Mouse (Mus musculus) gastrocnemius, adult 2 months (tissue): ENCODE data around the gene App. TPM values are rescaled to one million over a fixed set of nuclear protein-coding genes. Genes with fewer than 3 reads are reported as not detected.

Experiments used
- DNase-seq: peaks from one replicate; pipeline ENCODE4 v3.0.0; 2022
- H3K27ac ChIP-seq: fragments of 200-600 bp; 2 replicates; pipeline ENCODE4 v1.8.1; 2022; ENCODE audit warnings: mild to moderate bottlenecking
- H3K4me3 ChIP-seq: fragments of 200-600 bp; 2 replicates; pipeline ENCODE4 v1.8.1; 2022; ENCODE audit warnings: mild to moderate bottlenecking, moderate library complexity
- CTCF ChIP-seq: fragments of 200-600 bp; IDR thresholded peaks from 2 replicates; pipeline ENCODE4 v1.8.1; 2022; ENCODE audit warnings: antibody characterized with exemption, mild to moderate bottlenecking, moderate library complexity
- intact Hi-C: fragments of 180-260 bp; cut with DNase I; formaldehyde crosslinking; loops from one replicate; pipeline ENCODE4 v1.15.1; 2025
- total RNA-seq, 2 experiments: library from RNA; stranded (reverse); gene quantifications; 2 replicates each; pipeline ENCODE4 v1.2.3; 2021

Gene App
- total RNA-seq, 2 experiments from 2014 or later: 66.5 to 103 TPM

GRCm38 (mm10) chr16:85053996-85054395 lies 119.6 kb downstream of the App start:
- H3K27ac ChIP-seq: no peak overlapping the region
- DNase-seq: no peak
- intact Hi-C loops: no loop called here
- H3K4me3 ChIP-seq: no peak overlapping the region
- TF ChIP-seq CTCF: no peak

- no peak overlapping the region for H3K4me3 ChIP-seq
- TF ChIP-seq CTCF: no peak
- no peak for DNase-seq
- H3K27ac ChIP-seq: no peak overlapping the region
- intact Hi-C loops: no loop called here
Measured at GRCm38 (mm10) chr16:85047310-85047709, 126.3 kb downstream of the App start.

- intact Hi-C loops: no loop called here
Measured at GRCm38 (mm10) chr16:85041153-85041959, 132.2 kb downstream of the App start.

GRCm38 (mm10) chr16:85038731-85039130 lies 134.8 kb downstream of the App start:
- DNase-seq: no peak
- intact Hi-C loops: no loop called here
- no peak for TF ChIP-seq CTCF
- Histone ChIP-seq H3K4me3 (no peak overlapping the region), H3K27ac (no peak overlapping the region)

More at GRCm38 (mm10) chr16:85041153-85041959, 132.2 kb downstream of the App start:
- Histone ChIP-seq H3K27ac (peak overlapping the region; percentile 35; the same call in 1 of the 2 replicates), H3K4me3 (no peak overlapping the region)
- no peak for DNase-seq
- no peak for TF ChIP-seq CTCF

- DNase-seq: no peak
- 0 out of 2 replicates have a peak overlapping the region, but pooled peaks have one; percentile 5 for H3K4me3 ChIP-seq
- no peak for TF ChIP-seq CTCF
- H3K27ac ChIP-seq: peak overlapping the region; percentile 41; the same call in 1 of the 2 replicates
- intact Hi-C loops: no loop called here
Measured at GRCm38 (mm10) chr16:85037969-85038644, 135.5 kb downstream of the App start.

GRCm38 (mm10) chr16:85035815-85036214 lies 137.8 kb downstream of the App start:
- no peak overlapping the region for H3K27ac ChIP-seq
- H3K4me3 ChIP-seq: no peak overlapping the region
- no peak for DNase-seq
- intact Hi-C loops: no loop called here
- no peak for TF ChIP-seq CTCF

- DNase-seq: no peak
- Histone ChIP-seq H3K4me3 (no peak overlapping the region), H3K27ac (no peak overlapping the region)
- intact Hi-C loops: no loop called here
- no peak for TF ChIP-seq CTCF
Measured at GRCm38 (mm10) chr16:85033747-85034146, 139.8 kb downstream of the App start.

- Histone ChIP-seq H3K27ac (no peak overlapping the region), H3K4me3 (no peak overlapping the region)
- intact Hi-C loops: no loop called here
- DNase-seq: no peak
- no peak for TF ChIP-seq CTCF
Measured at GRCm38 (mm10) chr16:85030810-85031209, 142.8 kb downstream of the App start.

- Histone ChIP-seq H3K4me3 (no peak overlapping the region), H3K27ac (no peak overlapping the region)
- intact Hi-C loops: no loop called here
- no peak for DNase-seq
- no peak for TF ChIP-seq CTCF
Measured at GRCm38 (mm10) chr16:85028396-85028795, 145.2 kb downstream of the App start.

- no peak for DNase-seq
- H3K27ac ChIP-seq: no peak overlapping the region
- intact Hi-C loops: no loop called here
- no peak for TF ChIP-seq CTCF
- H3K4me3 ChIP-seq: no peak overlapping the region
Measured at GRCm38 (mm10) chr16:85024706-85025105, 148.9 kb downstream of the App start.

- DNase-seq: no peak
- intact Hi-C loops: no loop called here
- no peak for TF ChIP-seq CTCF
- H3K4me3 ChIP-seq: no peak overlapping the region
- no peak overlapping the region for H3K27ac ChIP-seq
Measured at GRCm38 (mm10) chr16:85023106-85023505, 150.5 kb downstream of the App start.

- H3K27ac ChIP-seq: no peak overlapping the region
- DNase-seq: no peak
- TF ChIP-seq CTCF: no peak
- intact Hi-C loops: no loop called here
- H3K4me3 ChIP-seq: no peak overlapping the region
Measured at GRCm38 (mm10) chr16:85020696-85021323, 152.8 kb downstream of the App start.

GRCm38 (mm10) chr16:85019273-85019672 lies 154.3 kb downstream of the App start:
- Histone ChIP-seq H3K27ac (no peak overlapping the region), H3K4me3 (no peak overlapping the region)
- no peak for TF ChIP-seq CTCF
- intact Hi-C loops: no loop called here
- DNase-seq: no peak
